Mouse (Mus musculus) liver, adult 2 months (tissue): ENCODE measurements at regions not wholly inside any gene's neighbourhood (a gene's known extent, or its start where the extent isn't known, plus 50 kb on each side); places are given as distances from the start of the nearest gene placed in this dataset.

Experiments
- CTCF ChIP-seq: fragments of 200-500 bp; IDR thresholded peaks from 2 replicates; pipeline ENCODE4 v1.5.1; 2011; ENCODE audit warnings: low read depth, low read length, control low read depth
- POLR2A ChIP-seq: fragments of 200-500 bp; IDR thresholded peaks from 2 replicates; pipeline ENCODE4 v1.6.1; 2011; ENCODE audit warnings: low read length, control low read depth; ENCODE audit not compliant: insufficient read depth; ENCODE audit errors: extremely low read depth

GRCm38 (mm10) chr19:44692396-44692795 lies 63.4 kb upstream of the Pax2 start:
- TF ChIP-seq POLR2A (no peak), CTCF (no peak)
